Mouse (Mus musculus) left cerebral cortex, adult 8-10 months (tissue): ENCODE results near the gene Ercc8. TPM values are rescaled to one million over a fixed set of nuclear protein-coding genes. Genes with fewer than 3 reads are reported as not detected.

Experiments used
- DNase-seq, 2 experiments: peaks; one replicate each; pipeline ENCODE4 v3.0.0; 2022; ENCODE audit warnings: low spot score in 2 of 2
- total RNA-seq, 4 experiments: library from RNA; stranded (reverse); gene quantifications; 2 replicates each; pipeline ENCODE4 v1.2.4; 2022

The Ercc8 gene
- 10 to 100 TPM; 15.3 to 18.6 (median 16.3) TPM for total RNA-seq

- DNase-seq = peak; percentile 90 to 98
These were observed at the start of gene Ercc8, which contains the start of gene Ndufaf2 for GRCm38 (mm10) chr13:108158465-108159240. Gene Ercc8, plus strand, starts transcription at chr13:108158731. Gene Ndufaf2, minus strand, starts transcription at chr13:108158623.

DNA sequence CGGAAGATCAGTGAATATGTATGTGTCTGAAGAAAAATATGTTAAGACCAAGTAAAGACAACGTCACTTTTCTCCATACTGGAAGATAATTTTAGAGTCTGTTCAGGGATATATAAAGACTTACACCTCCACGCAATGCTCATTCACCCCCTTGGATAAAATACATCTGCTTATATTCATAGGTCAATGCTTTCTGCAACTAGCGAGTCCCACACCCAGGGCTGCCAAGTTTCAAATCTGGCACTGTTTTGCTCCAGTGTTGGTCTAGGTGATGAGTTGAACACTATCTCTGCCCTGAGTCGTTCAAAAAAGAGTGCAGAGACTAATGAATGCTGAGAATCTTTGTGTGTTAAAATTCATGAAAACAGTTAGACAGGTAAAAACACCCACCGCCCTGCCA, 47.6 kb upstream of the Ercc8 start:
- DNase-seq = no peak

DNA sequence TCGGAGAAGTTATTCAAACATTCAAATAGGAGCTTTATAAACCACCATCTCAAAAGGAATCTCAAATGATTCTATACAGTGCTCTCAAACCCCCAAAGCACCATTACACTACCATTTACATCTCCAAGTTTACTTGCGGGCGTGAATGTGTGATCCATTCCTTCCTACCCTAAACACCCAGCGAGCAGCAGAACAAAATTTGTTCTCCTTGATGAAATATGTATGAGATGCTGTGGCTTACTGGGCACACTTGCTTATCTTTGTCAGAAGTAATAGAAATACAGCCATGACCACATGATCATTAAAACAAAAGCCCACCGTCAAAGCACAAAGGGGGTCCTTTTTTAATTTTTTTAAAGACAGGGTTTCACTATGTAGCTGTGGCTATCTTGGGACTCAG, 45.0 kb upstream of the Ercc8 start:
- no peak for DNase-seq

DNA sequence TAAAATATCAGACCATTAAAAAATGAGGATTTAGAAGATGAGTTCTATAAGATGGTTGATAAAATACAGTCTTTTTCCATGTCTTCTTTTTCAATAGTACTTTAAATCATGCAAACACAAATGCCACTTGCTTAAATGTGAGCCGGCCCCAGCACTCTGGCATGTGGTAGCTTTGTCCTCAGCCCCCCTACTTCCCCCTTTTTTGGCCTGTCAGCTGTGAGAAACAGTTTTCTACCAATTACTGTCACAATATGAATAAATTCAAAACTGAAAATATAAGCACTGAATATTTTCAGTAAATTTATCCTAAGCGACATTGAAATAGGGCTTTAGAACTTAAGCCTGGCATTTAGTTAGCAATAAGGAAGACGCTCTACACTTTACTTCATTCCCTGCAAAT, 44.3 kb upstream of the Ercc8 start:
- no peak for DNase-seq

DNA sequence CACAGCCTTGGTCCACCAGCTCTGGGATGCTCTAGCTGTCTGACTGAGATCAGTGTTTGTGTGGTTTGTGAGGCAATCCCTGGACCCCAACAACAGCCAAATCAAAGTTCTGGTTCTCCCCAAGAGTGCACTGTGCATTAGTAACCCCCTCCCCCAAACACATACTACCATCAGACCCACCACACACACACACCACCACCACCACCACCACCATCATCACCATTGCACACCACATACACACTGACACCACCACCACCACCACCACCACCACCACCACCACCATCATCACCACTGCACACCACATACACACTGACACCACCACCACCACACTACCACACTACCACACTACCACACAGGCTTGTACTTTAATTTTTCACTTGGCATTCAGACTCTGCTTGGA, 40.9 kb upstream of the Ercc8 start:
- no peak for DNase-seq

DNA sequence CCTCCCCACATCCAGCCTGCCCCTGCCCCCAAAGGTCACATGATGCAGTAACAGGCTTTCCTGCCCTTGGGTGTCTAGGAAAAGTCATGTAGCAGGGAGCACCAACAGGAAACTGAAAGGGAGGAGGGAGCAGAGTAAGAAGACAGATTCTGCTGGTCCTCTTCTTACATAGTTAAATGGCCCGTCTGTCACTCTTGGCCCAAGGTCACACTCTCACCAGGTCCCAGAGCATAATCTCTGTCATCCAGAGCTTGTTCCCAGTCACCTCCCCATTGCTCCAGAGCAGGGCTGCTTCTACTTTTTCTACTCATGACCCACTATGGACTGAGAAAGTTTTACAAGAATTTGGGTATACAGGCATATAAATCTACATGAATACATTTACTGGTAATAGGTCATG, 40.3 kb upstream of the Ercc8 start:
- DNase-seq = no peak

DNA sequence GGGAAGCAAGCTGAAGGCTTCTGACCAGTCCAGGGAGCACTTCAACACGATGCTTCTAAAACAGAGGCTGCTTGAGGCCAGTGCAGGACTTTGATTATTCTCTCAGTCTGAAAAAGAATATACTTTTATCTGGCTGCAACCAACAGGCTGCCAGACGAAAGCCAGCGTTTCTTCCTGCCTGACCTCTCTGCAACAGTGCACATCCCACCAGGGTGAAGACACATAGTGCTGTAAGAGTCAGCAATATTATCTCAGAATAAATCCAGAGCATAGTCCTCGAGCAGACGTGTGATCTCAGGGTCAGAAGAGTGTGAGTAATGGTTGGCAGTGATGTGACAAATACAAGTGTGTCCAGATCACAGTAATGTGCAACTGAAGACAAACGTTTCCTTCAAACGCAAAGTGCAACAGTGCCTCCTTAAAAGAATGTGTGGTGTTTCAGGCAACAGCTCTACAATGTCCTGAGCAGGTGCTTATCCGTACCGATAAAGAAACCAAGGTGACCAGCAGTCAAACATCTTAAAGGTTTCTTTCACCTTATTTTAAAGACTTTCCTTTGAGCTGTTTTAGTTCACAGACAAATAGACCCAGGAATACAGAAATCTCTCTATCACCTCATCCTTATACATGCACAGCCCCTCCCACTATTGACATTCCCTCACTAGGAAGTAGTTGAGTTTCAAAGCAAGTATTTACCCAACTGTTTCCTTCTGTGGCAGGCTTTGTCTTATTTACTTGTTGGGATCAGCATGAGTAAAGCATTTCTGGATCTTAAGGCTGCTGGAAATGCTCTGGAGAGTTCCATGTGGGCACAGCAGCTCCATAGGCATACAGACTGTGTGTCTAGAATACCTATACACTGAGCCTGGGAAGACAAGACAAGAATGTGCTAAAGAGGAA, 38.9 kb upstream of the Ercc8 start:
- no peak for DNase-seq

- DNase-seq = no peak
These were observed 35.3 kb upstream of the Ercc8 start for GRCm38 (mm10) chr13:108123109-108123723.

DNA sequence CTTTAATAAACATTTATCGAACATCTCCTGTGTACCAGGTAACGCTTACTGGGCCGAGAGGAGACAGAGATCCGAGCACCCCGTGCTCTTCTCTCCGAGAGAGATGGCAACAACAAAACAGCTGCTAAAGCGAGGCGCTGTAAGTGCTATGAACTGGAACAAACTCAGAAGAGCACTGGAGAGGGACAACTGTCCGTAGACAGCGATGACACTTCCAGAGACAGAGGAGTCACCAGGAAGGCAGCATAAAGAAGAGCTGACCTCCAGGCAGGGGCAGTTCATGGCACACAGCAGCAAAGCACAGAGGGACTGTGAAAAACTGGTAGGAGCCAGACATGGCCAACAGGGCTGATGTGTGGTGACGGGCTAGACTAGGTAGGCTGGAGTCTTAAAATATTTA, 34.4 kb upstream of the Ercc8 start:
- DNase-seq = no peak

DNA sequence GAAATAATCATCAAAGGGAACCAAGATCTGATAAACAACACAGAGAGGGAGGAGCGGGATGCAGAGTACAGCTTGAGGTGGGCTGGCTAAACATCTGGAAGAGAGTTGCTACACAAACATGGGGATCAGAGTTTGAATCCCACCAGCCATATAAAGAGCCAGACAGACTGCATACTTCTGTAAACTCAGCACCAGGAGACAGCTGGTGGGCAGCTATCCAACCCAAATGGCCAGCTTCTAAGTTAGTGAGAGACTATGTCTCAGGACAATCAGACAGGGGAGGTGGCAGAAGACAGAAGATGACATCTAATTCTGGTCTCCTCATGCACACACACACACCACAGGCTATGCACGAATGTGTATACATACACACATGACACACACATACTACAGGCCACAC, 32.3 kb upstream of the Ercc8 start:
- no peak for DNase-seq

DNA sequence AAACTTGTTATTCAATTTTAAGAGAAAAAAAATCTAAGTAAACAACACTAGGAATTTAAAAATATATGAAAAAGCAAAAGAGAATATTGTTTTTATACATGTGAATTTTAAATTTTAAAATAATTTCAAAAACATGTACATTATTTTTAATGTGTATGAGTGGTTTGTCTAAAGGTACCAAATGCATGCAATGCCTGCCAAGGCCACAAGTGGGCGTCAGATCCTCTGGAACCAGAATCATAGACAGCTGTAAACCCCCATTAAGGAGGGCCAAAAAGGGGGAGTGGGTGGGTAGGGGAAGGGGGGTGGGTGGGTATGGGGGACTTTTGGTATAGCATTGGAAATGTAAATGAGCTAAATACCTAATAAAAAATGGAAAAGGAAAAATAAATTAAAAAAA, 31.4 kb upstream of the Ercc8 start:
- DNase-seq = no peak

DNA sequence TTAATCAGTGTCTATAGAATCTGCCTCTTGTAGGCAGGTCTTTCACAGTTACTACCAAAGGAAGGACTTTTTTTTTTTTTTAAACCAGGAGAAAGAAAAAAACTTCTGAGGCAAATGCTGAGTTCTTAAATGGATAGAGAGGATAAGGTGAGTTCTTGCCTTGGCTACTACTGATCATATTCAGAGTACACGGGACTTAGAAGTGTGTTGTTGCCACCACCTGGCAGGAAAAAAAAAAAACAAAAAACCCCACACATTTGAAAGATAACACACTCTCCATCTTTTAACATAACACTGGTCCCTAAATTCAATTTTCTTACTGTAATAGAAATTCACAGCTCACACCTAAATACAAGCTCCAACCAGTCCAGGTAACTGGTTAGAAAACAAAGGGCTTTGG, 30.6 kb upstream of the Ercc8 start:
- no peak for DNase-seq

DNA sequence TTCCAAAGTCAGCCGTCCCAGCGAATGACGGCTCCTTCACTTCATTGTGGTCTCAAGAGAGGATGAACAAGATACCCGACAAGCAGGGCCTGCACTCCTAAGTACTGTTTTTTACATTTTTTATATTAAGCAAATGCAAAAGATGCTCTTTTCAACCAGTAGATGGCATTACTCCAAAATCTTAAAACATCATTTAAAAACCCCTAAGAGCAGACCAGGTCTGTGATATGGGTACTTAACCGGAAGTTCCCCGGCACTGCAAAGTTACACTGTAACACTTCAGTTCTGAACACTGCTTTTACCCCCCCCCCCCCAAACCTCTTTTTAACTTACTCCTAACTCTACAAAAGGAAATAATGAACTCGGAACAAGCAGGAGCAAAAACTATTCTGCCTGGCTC, 29.5 kb upstream of the Ercc8 start:
- no peak for DNase-seq

DNA sequence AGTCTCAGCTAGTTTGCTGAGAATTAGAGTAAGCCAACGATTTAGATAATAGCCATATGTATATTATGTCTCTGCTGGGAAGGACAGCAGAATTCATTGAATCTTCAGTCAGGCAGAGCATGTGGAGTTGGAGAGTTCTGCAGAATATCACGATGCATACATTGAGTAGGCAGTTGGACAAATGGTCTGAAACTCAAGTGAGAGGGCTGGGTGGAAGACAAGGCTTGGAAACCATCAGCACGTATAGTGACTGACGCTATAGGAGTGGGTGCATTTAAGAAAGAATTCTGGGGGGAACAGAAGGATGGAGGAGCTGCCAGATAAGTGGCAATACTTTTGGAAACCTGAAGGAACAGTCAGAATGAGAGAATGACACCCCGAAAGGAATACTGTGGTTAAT, 27.8 kb upstream of the Ercc8 start:
- DNase-seq = peak in 1 of 2 experiments; percentile 54

GRCm38 (mm10) chr13:108132031-108132819, 26.3 kb upstream of the Ercc8 start:
- no peak for DNase-seq

- no peak for DNase-seq
These were observed 22.9 kb upstream of the Ercc8 start for GRCm38 (mm10) chr13:108135617-108136016.

DNA sequence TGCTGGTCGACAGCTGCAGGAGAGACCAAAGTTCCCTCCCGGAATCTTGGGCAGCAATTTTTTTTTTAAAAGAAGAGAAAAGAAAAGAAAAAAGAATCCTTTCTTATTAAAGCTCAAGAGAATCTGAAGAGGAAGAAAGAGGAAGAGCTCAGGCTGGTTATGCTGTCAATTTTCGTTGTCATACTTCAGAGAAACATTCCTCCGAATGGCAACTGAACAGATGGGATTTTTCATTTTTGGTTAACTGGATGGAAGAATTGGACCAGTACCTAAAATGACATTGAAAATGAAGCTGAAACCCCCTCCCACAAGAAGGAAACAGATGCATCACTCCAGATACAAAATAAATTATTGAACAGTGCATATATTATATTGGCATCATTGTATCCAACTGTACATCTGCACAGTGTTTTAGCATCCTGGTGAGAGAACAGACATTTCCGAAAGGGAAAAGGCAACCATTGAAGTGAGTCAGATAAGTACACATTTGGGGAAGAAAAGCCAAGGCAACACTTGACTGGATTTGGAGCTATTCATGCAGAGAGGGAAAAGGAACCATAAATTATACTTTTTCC, 20.0 kb upstream of the Ercc8 start:
- DNase-seq = no peak

- DNase-seq = no peak
These were observed 14.4 kb upstream of the Ercc8 start for GRCm38 (mm10) chr13:108144086-108144485.

- no peak for DNase-seq
These were observed 6.7 kb upstream of the Ercc8 start for GRCm38 (mm10) chr13:108151782-108152181.

DNA sequence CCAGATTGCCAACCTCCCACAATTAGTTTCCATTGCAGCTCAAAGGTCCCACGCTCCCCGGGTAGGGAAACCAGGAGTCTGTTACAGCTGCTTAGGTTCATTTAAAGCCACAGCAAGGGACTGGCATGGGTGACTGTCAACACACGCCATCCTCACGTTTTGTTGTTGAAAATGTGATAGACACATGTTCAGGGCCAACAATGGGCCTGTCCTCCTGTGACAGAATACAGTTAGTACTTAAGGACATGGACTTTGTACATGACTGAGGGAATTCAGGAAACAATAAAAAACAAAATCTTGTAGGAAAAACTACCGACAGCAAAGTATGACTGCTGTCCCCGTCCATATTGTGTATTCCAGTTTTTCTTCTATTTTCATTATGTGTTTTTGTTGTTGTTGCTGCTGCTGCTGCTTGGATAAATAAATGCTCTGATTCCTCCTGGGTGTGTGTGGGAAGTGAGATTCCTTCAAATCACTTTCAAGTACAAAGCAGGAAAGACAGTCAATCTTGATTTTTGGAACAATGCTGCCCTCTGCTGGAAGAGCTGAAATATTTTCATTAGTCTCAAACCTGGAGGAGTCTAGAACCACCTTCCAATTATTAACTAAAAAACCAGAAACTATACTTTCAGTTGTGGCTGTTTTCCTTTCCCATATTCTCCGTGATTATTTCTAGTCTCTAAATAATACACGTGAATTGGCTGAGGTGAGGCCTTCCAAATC, 5.7 kb upstream of the Ercc8 start:
- no peak for DNase-seq
